Mouse (Mus musculus) hindbrain, postnatal 0 days (tissue): Measurements from ENCODE around the gene Lrrc58. TPM values are rescaled to one million over a fixed set of nuclear protein-coding genes. Genes with fewer than 3 reads are reported as not detected.

Experiments used
- ATAC-seq: fragments of 200-750 bp; cut with Nextera tagmentation; 2 replicates; pipeline ENCODE4 v1.8.0; 2017; ENCODE audit warnings: mild to moderate bottlenecking, moderate TSS enrichment, moderate library complexity
- DNase-seq: peaks from one replicate; pipeline ENCODE4 v3.0.0-alpha.2; 2015; ENCODE audit warnings: low spot score
- H3K27ac ChIP-seq: fragments of 300-500 bp; sonication (generic); 2 replicates; pipeline ENCODE4 v1.5.1; 2014; ENCODE audit warnings: mild to moderate bottlenecking
- H3K27me3 ChIP-seq: fragments of 300-500 bp; sonication (generic); 2 replicates; pipeline ENCODE4 v1.6.1; 2014; ENCODE audit warnings: low read length, mixed read lengths; ENCODE audit not compliant: insufficient read depth
- H3K36me3 ChIP-seq: fragments of 300-500 bp; sonication (generic); 2 replicates; pipeline ENCODE4 v1.6.1; 2014; ENCODE audit warnings: low read length, mixed read lengths; ENCODE audit not compliant: insufficient read depth
- H3K4me1 ChIP-seq: fragments of 300-500 bp; sonication (generic); 2 replicates; pipeline ENCODE4 v1.6.1; 2014; ENCODE audit warnings: antibody characterized with exemption, low read length, mixed read lengths; ENCODE audit not compliant: insufficient read depth
- H3K4me2 ChIP-seq: fragments of 300-500 bp; sonication (generic); 2 replicates; pipeline ENCODE4 v1.6.1; 2014; ENCODE audit warnings: low read depth, mild to moderate bottlenecking, low read length, moderate library complexity, mixed read lengths
- H3K4me3 ChIP-seq: fragments of 300-500 bp; sonication (generic); 2 replicates; pipeline ENCODE4 v1.5.1; 2014; ENCODE audit warnings: low read length
- H3K9ac ChIP-seq: fragments of 300-500 bp; sonication (generic); replicated peaks from 2 replicates; pipeline ENCODE4 v1.6.1; 2014; ENCODE audit warnings: mild to moderate bottlenecking, low read length, moderate library complexity, mixed read lengths
- H3K9me3 ChIP-seq: fragments of 300-500 bp; sonication (generic); 2 replicates; pipeline ENCODE4 v1.6.1; 2016; ENCODE audit warnings: low read length, mixed read lengths
- CTCF ChIP-seq: IDR thresholded peaks from 2 replicates; pipeline ENCODE4 v1.5.1; 2016; ENCODE audit warnings: antibody characterized with exemption, control low read depth, low read depth
- WGBS: fragments of 180-500 bp; shearing (Covaris S2); extraction: QIAGEN DNeasy Blood & Tissue Kit; methylation state at CpG from one replicate; pipeline ENCODE4 v1.1.7; 2014; 5-methylcytosine and 5-hydroxymethylcytosine counted together
- polyA plus RNA-seq: library from polyadenylated mRNA; unstranded; fragments of >200 nt; fragmentation: Nextera tagmentation; extraction: Ambion mirVana; gene quantifications from 2 replicates; pipeline ENCODE4 v1.2.1, GENCODE M21; 2015
- total RNA-seq: library from RNA; depleted of rRNA; stranded (reverse); fragments of >200 nt; gene quantifications from 2 replicates; pipeline ENCODE4 v1.2.3, GENCODE M21; 2014

Lrrc58 gene
- total and polyA plus RNA-seq, 2 experiments from 2014 or later, result 48.2 to 91.1 TPM

GRCm38 (mm10) chr16:37898790-37899189 lies 30.6 kb downstream of the Lrrc58 start:
- DNase-seq (no peak), ATAC-seq (no peak)
- Histone ChIP-seq H3K4me2 (no peak overlapping the region), H3K4me1 (no peaks in the 10 kb centered on the region), H3K9me3 (no peaks in the 10 kb centered on the region), H3K9ac (no peak overlapping the region), H3K27ac (no peak overlapping the region), H3K27me3 (no peaks in the 10 kb centered on the region), H3K4me3 (no peak overlapping the region), H3K36me3 (no peaks in the 10 kb centered on the region)
- WGBS, result 85% methylated on average over 5 of the region's 5 CpGs
- no peak for TF ChIP-seq CTCF

DNA sequence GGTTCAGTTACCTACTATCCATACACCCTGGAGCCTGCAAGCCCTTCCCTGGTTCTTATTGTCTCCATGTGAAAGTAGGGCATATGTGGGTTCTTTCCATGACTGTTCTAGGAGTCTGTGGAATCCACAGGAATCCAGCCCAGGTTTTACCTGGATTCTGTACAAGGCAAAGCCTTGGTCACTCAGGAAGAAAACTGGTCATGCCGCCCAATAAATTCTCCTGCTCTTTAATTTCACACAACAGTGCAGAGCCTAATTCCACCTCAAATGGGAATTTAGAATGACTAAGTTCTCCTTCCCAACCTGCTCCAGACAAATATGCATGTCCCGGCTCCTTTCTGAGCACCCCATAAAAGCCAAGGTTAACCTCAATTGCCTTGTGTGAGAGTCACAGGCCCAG lies 31.2 kb downstream of the Lrrc58 start:
- Histone ChIP-seq H3K27me3 (no peaks in the 10 kb centered on the region), H3K9ac (no peak overlapping the region), H3K4me3 (no peak overlapping the region), H3K27ac (no peak overlapping the region), H3K9me3 (no peaks in the 10 kb centered on the region), H3K4me2 (no peak overlapping the region), H3K36me3 (no peaks in the 10 kb centered on the region), H3K4me1 (no peaks in the 10 kb centered on the region)
- peak; percentile 64 for DNase-seq
- WGBS, result 44% methylated on average over 2 of the region's 2 CpGs
- TF ChIP-seq CTCF, result no peak
- ATAC-seq, result peak; percentile 43; the same call in 1 of the 2 replicates

DNA sequence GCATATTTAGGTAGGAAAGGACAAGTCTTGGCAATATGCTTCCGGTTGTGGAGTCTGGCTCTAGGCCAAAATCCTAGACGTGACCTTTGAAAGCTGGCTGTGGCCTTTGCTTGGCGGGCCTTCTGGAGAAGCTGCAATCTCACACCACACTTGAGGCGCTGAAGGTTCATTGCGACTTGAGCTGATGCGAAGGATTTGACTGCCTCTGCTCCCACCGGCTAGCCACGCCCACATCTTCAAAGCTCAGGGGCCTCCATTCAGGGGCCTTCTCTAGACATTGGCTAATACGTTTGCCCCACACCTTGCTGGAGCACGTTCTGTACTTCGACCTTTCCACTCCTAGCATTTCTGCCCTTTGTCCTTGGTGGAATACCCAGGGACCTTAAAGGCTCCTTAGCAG lies 33.1 kb downstream of the Lrrc58 start:
- DNase-seq (no peak), ATAC-seq (no peak)
- Histone ChIP-seq H3K27me3 (no peaks in the 10 kb centered on the region), H3K4me2 (no peak overlapping the region), H3K4me3 (no peak overlapping the region), H3K9ac (no peak overlapping the region), H3K4me1 (no peaks in the 10 kb centered on the region), H3K27ac (no peak overlapping the region), H3K9me3 (no peaks in the 10 kb centered on the region), H3K36me3 (no peaks in the 10 kb centered on the region)
- no peak for TF ChIP-seq CTCF
- 53% methylated on average over 11 of the region's 11 CpGs for WGBS

GRCm38 (mm10) chr16:37906456-37906855 lies 38.3 kb downstream of the Lrrc58 start:
- H3K9me3 ChIP-seq, result 0 out of 2 replicates have a peak, but pooled peaks cover 2% of the 10 kb centered on the region
- H3K27ac ChIP-seq, result no peak overlapping the region
- DNase-seq (no peak), ATAC-seq (no peak)
- no peaks in the 10 kb centered on the region for H3K27me3 ChIP-seq
- no peak overlapping the region for H3K4me3 ChIP-seq
- 86% methylated on average over 3 of the region's 3 CpGs for WGBS
- H3K36me3 ChIP-seq, result no peaks in the 10 kb centered on the region
- no peak for TF ChIP-seq CTCF
- H3K9ac ChIP-seq, result no peak overlapping the region
- H3K4me1 ChIP-seq, result no peaks in the 10 kb centered on the region
- H3K4me2 ChIP-seq, result no peak overlapping the region

GRCm38 (mm10) chr16:37911086-37911485 lies 42.9 kb downstream of the Lrrc58 start:
- H3K4me2 ChIP-seq, result no peak overlapping the region
- no peaks in the 10 kb centered on the region for H3K4me1 ChIP-seq
- H3K36me3 ChIP-seq, result no peaks in the 10 kb centered on the region
- H3K27me3 ChIP-seq, result no peaks in the 10 kb centered on the region
- no peak overlapping the region for H3K27ac ChIP-seq
- WGBS, result 81% methylated on average over 1 of the region's 1 CpGs
- DNase-seq (no peak), ATAC-seq (no peak)
- TF ChIP-seq CTCF, result no peak
- H3K4me3 ChIP-seq, result no peak overlapping the region
- H3K9me3 ChIP-seq, result 0 out of 2 replicates have a peak, but pooled peaks cover 2% of the 10 kb centered on the region
- no peak overlapping the region for H3K9ac ChIP-seq

DNA sequence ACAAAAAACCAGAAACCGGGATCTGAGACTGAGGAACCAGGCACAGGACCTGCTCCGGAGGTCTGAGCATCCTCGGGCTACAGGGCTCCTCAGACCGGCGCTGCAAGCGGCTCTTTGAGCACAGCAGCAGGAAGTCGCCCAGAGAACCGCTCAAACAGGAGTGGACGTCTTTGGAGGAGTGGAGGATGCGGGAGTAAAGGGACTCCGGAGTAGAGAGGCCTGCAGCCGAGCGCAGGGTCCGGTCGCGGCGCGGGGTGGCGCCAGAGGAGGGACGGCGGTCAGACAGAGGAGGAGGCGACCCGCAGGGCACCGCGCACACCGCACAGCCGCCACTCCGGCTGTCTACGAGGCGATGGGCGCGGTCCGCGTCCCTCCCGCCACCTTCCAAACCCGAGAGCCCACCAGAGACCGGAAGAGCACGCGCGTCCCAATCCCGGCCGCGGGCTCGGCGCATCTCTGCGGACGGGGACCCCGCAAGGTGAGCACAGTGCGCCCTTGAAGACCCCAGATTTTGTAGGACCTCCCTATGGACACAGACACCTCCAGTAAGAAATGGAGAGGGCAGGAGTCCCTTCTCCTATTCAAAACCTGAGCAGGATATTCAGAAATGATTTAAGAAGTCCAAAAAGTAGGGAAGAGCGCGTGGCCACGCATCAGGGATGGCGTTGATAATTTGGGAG lies 48.1 kb downstream of the Lrrc58 start, which contains the start of gene Gpr156:
TSS of gene Gpr156 (plus strand) at position 359 of the 680 bp plus-strand sequence.
- TF ChIP-seq CTCF, result peak; percentile 55
- Histone ChIP-seq H3K4me2 (peak within 1 kb of the TSS; percentile 94), H3K36me3 (no peaks in the 10 kb centered on the region), H3K27me3 (no peaks in the 10 kb centered on the region), H3K9ac (peak within 1 kb of the TSS; percentile 58), H3K4me3 (peak within 1 kb of the TSS; percentile 59), H3K27ac (no peak within 1 kb of the TSS), H3K4me1 (no peaks in the 10 kb centered on the region), H3K9me3 (0 out of 2 replicates have a peak, but pooled peaks cover 1% of the 10 kb centered on the region)
- WGBS, result 2% methylated on average over 53 of the region's 53 CpGs
- peak; percentile 69 for DNase-seq
- peak; percentile 92 for ATAC-seq

DNA sequence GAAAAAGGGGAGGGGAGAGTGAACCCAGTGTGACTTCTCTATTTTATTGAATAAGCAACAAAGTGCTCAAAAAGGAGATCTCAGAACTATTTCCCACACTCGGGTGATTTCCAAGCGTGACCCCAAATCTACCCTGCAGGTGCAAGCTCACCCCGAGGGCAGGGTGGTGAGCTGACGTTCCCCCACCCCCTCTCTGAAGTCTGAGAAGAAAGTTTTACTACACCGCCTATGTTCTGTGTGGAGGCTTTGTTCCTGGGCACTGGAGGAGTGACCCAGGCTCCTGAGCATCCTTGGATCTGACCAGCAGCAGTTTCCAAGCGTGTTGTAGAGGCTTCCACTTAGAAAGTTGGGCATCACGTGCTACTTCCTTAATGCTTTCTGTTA lies 48.6 kb downstream of the Lrrc58 start:
- Histone ChIP-seq H3K4me1 (no peaks in the 10 kb centered on the region), H3K27me3 (no peaks in the 10 kb centered on the region), H3K9me3 (no peaks in the 10 kb centered on the region), H3K4me2 (peak overlapping the region; percentile 94), H3K9ac (peak overlapping the region; percentile 58; the same call in 1 of the 2 replicates), H3K4me3 (peak overlapping the region; percentile 59), H3K36me3 (no peaks in the 10 kb centered on the region), H3K27ac (no peak overlapping the region)
- ATAC-seq (peak; percentile 25; the same call in 1 of the 2 replicates), DNase-seq (no peak)
- no peak for TF ChIP-seq CTCF
- 20% methylated on average over 7 of the region's 7 CpGs for WGBS
